Mouse (Mus musculus) brown adipose tissue, adult 24 weeks (tissue): Measurements from ENCODE around the gene Dmrta1. TPM values are rescaled to one million over a fixed set of nuclear protein-coding genes. Genes with fewer than 3 reads are reported as not detected.
"Not testable (repeated sequence)": the region's sequence is repeated elsewhere in the genome, so short reads cannot be mapped to it uniquely, and the experiment has no call there.

Experiments used
- H3K27ac ChIP-seq: fragments of 200-500 bp; replicated peaks from 2 replicates; pipeline ENCODE4 v1.5.1; 2012; ENCODE audit warnings: low read depth, mild to moderate bottlenecking, low read length
- H3K4me1 ChIP-seq: fragments of 200-500 bp; 2 replicates; pipeline ENCODE4 v1.6.1; 2012; ENCODE audit warnings: low read length, mixed read lengths; ENCODE audit not compliant: control insufficient read depth, insufficient read depth, insufficient read length
- H3K4me3 ChIP-seq: fragments of 200-500 bp; 2 replicates; pipeline ENCODE4 v1.5.1; 2012; ENCODE audit warnings: low read depth, mild to moderate bottlenecking, low read length, moderate library complexity; ENCODE audit not compliant: insufficient read depth
- polyA plus RNA-seq: library from polyadenylated mRNA; stranded (reverse); fragments of >200 nt; gene quantifications from 2 replicates; pipeline ENCODE4 v1.2.4, GENCODE M21; 2012; ENCODE audit not compliant: missing spikeins, insufficient read depth, insufficient read length

The Dmrta1 gene
- polyA plus RNA-seq, 1 experiment, result not detected

DNA sequence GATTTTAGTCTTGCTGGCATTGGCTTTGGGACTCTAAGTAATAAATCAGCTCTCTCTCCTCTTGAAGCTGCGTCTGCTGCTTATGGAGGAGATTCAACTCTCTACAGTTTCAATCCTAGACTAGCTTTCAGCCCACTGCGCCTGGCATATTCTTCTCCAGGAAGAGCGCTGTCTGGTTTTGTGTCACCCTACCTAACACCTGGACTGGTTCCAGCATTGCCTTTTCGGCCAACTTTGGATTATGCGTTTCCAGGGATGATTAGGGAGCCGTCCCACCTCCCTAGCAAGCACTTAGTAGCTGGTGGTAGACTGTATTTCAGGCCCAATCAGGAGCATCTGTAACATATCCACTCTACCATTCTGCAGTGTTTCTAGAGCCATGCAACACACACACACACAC is 12.7 kb downstream of the Dmrta1 start:
- H3K27ac ChIP-seq, result no peak overlapping the region
- H3K4me3 ChIP-seq, result no peak overlapping the region
- no peaks in the 10 kb centered on the region for H3K4me1 ChIP-seq

DNA sequence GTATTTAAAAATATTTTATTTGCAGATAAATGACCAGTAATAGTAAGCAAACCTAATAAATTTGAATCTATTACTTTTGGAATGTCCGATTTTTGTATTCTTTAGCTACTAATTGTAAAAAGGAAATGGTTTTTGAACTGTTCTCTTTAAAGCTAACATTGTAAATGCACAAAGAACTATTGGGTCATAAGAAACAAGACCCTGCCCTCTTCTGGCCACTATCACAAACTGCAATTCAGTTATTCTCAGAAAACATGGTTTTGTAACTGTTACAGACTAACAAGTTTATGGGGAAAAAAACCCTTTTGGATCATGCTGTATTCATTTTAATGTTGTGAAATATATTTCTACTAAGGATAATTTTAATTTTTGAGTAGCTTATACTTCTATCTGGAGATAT is 13.5 kb downstream of the Dmrta1 start:
- Histone ChIP-seq H3K4me3 (no peak overlapping the region), H3K27ac (no peak overlapping the region), H3K4me1 (no peaks in the 10 kb centered on the region)

DNA sequence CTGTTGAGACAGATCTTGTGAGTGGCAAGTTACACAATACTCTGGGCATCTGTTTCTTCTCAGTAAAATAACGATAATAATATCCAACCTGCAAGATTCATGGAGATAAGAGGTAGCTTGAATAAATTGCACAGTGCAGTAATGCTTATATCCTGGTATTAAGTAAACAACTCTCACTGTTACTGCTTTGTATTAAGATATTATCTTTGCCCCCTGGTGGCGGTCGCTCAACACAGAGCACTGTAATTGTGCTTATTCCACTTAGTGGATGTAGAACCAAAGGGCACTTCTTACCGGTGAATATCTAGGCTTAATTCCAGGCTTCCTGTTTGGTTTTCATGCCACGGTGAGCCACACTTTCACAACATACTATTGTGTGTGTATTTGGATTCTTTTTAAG is 16.4 kb downstream of the Dmrta1 start:
- no peak overlapping the region for H3K27ac ChIP-seq
- H3K4me3 ChIP-seq, result no peak overlapping the region
- H3K4me1 ChIP-seq, result no peaks in the 10 kb centered on the region

DNA sequence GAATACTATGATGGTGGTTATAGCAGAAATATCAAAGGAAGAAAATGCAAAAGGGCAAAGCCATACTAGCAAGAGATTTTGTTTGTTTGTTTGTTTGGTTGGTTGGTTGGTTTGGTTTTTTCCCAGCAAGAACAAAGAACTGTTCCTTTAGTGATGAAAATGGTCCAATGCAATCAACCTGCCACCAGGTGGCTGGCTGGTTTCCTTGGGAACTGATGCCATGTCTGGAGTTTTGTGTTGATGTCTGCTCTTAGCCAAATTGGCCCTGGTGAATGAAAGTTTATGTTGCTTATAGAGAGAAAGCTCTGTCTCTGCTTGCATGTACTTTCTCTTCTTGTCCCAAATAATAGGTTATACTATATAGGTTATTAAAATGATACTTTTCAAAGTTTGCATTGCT is 18.7 kb downstream of the Dmrta1 start:
- Histone ChIP-seq H3K4me1 (no peaks in the 10 kb centered on the region), H3K27ac (no peak overlapping the region), H3K4me3 (no peak overlapping the region)

DNA sequence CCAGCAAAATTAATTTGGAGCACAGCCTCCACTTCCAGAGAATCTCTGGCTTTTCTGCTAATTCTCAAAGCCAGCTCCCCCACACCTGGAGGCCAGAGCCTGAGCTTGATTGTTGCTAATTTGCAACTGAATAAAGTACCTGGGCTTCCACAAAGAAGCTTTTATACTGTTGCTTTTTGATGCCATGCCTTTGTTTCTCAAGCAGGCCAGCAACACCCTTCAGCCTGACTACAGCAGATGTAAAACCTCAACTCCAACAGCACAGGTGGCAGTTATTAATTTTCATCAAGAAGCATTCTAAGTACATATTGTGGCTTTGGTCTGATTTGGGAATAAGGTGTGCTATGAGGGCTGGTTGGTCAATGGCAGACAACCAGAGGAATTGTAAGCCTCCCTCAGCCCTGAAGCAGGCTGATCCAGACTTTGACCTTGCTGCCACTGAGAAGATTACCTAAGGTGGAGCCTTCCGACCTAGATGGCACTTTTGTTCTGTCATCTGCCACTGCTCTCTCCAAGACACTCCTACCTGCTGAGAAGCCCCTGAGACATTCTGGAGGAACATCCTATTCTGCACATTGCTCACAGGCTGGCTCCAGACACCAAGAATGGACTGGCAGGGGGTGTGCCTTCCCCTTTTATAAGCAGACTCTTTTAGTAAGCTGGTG is 44.4 kb downstream of the Dmrta1 start:
- not testable (repeated sequence) for H3K4me3 ChIP-seq, H3K4me1 ChIP-seq, H3K27ac ChIP-seq
